Mouse (Mus musculus) forelimb bud, embryonic 11.5 days (tissue): ENCODE results near the gene Mkrn2.
A peak's percentile ranks its signal among the peaks of the same experiment; 100 is the strongest.

Experiments
- DNase-seq: peaks from one replicate; pipeline ENCODE4 v3.0.0-alpha.2; 2012; ENCODE audit warnings: low read depth, low spot score

The Mkrn2 gene

GRCm38 (mm10) chr6:115601715-115602523 is at the start of gene Mkrn2:
Gene Mkrn2 (plus strand): TSS chr6:115601902.
- peak; percentile 87 for DNase-seq

DNA sequence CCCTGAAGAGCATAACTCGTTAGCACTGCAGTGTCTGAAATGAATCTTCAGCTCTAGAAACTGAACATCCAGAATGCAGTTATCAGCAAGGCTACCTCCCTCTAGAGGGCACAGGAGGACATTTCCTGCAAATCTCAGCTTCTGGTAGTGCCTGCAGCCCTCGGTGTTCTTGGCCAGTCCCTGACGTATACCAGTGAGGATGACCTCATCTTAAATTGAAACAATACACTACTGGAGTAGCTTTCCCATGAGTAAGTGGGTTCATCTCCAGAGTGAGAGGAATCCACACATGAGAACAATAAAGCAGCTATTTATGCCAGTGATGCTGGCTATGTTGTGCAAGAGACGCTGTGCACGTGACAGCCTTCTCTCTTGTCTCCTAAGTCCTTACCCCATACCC is 46.2 kb upstream of the Mkrn2 start:
- DNase-seq: no peak

DNA sequence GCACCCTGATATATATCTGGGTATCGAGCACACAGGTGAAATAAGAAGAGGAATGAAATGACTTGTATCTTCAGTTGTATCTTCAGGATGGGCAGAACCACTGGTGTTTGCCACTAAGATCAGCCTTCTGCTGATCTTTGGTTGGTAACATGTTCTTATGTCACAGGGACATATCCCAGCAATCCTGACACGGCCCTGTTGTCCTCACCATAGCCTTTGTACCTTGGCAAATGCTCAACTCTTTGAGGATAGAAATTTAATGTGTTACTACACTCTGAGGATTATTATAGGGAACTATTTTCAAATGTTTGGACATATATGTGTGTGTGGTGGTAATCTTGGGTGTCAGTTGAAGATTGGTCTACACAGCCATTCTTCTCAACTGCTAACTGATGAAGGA is 43.5 kb upstream of the Mkrn2 start:
- DNase-seq: no peak

- no peak for DNase-seq
Measured at GRCm38 (mm10) chr6:115559651-115560632, 41.8 kb upstream of the Mkrn2 start.

GRCm38 (mm10) chr6:115565479-115566045 is 36.1 kb upstream of the Mkrn2 start:
- no peak for DNase-seq

DNA sequence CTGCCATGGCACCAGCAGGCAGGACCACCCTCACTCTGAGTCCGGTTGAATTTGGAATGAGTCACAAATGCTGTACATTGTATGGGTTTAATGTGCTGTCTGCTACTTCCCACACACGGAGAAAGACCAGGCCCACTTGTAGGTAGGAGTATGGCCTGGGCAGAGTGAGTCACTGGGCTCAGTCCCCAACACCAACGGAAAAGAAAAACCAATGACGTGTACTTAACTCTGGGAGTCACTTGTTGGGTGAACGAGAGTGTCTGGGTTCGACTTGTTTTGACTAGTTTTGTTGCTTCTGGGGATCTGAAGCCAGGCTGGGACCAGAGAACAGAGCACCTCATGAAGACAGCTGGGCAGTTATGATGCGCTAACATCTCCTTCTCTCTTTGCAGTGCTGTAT is 27.5 kb upstream of the Mkrn2 start:
- no peak for DNase-seq

DNA sequence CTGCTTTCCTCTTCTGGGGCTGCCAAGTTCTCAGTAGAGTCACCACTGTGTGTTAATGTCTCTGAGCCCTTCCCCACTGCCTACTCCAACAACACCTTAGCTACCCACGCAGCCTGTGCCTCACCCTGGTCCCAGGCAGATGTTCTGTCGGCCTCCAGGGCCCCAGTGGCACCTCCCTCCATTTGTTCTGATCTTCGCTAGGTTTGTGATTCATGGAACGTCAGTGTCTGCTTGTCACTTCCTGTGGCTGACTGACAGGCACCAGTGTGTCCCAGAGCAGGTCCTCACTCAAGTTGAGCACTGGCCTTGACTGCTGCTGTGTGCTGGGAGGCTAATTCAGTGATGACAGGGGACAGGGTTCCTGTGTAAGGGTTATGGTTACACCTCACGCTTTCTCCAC is 24.3 kb upstream of the Mkrn2 start:
- DNase-seq: no peak

DNA sequence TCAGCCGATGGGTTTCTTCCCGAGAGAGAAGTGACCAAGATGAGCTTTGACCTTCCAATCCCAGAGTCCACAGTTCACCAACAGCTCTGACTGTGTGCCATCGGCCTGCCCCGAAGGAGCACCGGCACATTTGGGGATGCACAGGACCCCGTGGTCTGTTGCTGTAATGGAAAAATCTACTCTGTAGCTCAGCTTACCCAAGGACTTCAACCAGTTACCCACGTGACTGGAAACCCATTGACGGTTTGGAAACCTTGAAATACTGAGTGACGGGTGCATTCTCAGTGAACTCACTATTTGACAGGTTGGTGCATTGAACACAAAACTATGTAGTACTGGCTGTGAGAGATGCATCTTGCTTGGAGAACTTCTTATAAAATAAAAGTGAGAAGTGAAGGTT is 23.8 kb upstream of the Mkrn2 start:
- DNase-seq: no peak

DNA sequence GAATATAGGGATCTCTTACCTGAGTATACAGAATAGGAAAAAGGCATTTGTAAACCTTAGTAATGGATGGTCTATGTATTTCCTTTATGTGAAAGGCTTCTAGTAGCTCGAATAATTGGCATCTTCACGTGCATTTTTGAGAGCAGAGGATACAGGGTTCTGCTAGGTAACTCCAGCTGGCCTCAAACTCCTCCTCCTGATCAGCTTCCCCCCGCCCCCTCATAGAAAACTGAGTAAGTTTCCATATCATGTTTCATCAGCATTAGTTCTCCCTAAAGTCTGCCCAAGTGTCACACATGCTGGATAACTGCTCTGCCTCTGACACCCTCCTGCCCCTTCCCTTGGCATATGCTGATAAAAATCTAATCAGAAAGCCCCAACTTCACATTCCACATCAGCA is 20.9 kb upstream of the Mkrn2 start:
- no peak for DNase-seq

DNA sequence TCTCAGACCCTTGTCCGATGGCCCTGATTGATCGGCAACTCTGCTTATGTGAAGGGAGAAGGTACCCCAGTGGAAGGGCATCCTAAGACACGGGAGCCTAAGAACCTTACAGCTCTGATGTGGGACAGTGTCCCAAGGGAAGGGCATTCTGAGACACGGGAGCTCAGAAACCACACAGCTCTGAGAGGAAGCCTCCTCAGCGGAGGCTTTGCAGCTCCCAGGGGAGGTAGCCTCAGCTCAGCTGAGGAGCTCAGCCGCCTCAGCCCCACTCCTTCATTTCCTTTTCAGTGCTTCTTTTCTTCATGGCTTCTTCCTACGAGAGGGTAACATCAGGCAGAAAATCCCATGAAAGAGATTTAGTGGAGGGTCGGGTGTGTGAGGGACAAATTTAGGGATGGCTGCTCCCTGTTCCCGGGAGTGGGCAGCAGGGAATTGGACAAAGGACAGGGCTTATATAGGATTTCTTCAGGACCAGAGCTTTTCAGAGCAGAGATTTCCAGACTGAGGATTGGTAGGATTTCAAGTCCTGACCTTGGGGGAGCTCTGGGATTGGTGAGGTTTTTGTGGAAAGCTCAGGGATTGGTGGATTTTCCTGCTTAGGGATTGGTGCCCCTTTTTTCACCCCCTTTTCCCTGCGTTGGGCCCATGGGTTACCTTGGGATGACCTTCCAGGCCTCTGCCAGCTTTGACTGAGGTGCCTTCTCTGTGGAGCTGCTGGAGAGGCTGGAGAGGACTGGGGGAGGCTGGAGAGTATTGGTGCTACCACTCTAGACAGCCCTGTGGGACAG is 19.2 kb upstream of the Mkrn2 start:
- DNase-seq: no peak

DNA sequence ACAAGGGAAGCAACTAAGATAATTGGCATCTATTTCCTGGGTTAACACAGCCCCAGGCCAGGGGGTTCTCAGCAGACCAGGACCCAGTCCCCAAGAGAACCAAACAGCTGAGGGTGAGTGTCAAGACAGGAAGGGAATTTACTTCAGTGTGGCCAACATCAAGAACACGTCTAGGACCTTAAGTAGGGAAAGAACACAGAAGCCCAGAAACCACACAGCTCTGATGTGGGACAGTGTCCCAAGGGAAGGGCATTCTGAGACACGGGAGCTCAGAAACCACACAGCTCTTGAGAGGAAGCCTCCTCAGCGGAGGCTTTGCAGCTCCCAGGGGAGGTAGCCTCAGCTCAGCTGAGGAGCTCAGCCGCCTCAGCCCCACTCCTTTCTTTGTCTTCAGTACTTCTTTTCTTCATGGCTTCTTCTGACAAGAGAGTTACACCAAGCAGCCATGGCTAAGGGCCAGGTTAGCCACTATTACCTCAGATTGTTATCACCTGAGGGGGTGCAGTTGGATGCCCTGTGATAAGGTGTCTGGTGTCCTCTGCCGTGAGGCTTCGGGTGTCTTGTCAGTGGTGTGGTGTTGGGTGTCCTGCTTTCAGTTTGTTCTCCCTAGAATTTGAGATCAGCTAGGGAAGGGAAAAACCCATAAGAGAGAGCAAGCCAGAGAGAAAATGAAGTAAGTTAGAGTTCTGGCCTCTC is 18.1 kb upstream of the Mkrn2 start:
- no peak for DNase-seq

DNA sequence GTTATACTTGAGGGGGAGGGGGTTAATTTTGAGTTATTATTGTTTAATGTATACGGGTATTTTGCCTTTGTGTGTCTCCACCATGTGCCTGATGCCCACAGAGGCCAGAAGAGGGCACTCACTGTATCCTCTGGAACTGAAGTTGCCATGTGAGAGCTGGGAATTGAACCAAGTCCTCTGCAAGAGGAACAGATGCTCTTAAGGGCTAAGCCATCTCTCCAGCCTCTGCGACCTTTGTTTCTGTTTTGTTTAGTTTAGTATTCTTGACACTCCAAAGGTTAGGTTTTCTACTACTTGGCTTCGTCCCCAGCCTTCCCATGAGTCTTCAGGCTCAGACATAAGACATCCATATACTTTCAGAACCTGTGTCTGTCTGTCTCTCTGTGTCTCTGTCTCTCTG is 17.5 kb upstream of the Mkrn2 start:
- DNase-seq: no peak

- DNase-seq: no peak
Measured at GRCm38 (mm10) chr6:115586321-115586720, 15.4 kb upstream of the Mkrn2 start.

- no peak for DNase-seq
Measured at GRCm38 (mm10) chr6:115591692-115592359, 9.9 kb upstream of the Mkrn2 start.

- no peak for DNase-seq
Measured at GRCm38 (mm10) chr6:115592458-115592857, 9.2 kb upstream of the Mkrn2 start, which contains the start of gene Mkrn2os. Gene Mkrn2os (minus strand): TSS chr6:115592576.

DNA sequence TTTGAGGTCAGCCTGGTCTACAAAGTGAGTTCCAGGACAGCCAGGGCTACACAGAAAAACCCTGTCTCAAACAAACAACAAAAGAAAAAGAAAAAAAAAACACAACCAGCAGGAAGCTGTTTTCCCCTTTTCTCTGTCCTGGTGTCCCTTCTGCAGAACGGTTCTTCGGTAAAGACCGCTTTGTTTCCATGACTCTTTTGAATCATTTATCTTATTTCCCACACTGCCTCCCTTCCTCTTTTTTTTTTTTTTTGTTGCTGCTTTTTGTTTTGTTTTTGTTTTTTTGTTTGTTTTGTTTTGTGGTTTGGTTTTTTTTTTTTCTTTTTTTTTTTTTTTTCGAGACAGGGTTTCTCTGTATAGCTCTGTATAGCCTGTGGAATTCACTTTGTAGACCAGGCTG is 8.4 kb upstream of the Mkrn2 start:
- DNase-seq: no peak

DNA sequence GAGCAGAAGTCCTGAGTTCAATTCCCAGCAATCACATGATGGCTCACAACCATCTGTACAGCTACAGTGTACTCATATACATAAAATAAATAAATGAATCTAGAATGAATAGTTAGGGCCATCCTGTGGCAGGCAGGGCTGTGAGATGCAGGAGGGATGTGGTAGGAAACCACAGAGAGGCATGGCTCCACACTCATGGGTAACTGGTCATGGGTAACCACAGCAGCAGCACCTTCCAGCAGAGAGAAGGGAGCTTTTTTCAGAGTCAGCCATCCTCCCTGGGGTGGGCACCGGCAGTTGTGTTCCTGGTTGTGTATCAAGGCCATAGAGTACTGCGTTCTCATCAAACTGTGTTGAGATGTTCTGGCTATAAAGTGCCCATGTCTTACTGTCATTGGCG is 7.2 kb upstream of the Mkrn2 start:
- DNase-seq: no peak

DNA sequence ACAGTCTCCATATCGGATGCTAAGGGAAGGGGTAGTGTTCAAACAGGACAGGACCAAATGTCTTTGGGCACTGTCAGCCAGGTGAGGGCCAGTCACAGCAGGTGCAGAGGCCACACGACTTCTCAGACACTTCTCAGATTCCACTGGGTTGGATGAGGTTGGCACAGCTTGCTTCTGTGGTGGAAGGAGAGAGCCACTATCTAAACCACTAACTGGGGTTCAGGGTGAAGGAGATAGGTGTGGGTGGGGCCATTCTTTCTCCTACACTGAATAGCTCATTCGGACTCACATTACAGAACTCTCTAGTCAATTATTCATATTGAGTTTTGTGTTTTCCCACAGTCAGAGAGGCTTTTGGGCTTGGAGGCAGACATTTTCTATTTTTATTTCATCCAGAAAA is 6.0 kb upstream of the Mkrn2 start:
- no peak for DNase-seq

GRCm38 (mm10) chr6:115601322-115601714 is 384 bp upstream of the Mkrn2 start:
- peak; percentile 12 for DNase-seq

GRCm38 (mm10) chr6:115606461-115606860 is 4.8 kb downstream of the Mkrn2 start:
- no peak for DNase-seq
